Mouse (Mus musculus): ENCODE results near the gene Map4k1. TPM values are rescaled to one million over a fixed set of nuclear protein-coding genes. Genes with fewer than 3 reads are reported as not detected.

The Map4k1 gene
- total RNA-seq, 4 experiments from 2014 or later, result 1.4 to 3.9 (median 1.8) TPM

- no peak for DNase-seq
Observed at GRCm38 (mm10) chr7:28982274-28983013, 594 bp downstream of the Map4k1 start.

DNA sequence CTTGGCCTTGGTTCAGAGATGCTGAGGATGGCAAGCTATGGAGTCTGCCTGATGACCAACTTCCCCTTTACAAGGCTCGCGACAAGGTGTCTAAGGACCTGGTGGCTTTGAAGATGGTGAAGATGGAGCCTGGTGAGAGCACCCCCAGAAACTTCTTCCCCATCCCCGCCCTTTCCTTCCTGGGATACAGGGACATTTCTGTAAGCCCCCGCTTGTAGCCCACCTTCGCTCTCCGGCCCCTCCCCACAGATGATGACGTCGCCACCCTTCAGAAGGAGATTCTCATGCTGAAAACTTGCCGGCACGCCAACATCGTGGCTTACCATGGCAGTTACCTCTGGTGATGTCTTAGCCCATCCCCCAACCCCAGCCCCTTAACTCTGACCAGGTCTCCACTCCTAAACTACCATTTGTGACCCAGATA lies 1.3 kb downstream of the Map4k1 start:
- no peak for DNase-seq

DNA sequence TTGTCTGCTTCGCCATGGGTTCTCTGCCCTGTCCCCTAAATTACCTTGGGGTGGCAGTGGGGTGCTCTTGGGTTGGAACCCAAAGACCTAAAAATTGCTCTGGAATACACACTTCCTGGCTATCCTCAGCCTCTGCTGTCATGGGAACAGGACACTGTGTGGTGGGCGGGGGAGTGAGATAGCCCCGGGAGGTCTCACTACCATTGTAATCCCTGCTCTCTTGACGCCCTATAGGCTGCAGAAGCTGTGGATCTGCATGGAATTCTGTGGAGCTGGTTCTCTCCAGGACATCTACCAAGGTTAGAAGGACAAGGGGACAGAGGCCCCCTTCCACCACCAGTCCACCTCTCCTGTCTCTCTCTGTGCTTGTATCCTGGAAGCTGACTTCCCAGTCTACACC lies 2.0 kb downstream of the Map4k1 start:
- no peak for DNase-seq

DNA sequence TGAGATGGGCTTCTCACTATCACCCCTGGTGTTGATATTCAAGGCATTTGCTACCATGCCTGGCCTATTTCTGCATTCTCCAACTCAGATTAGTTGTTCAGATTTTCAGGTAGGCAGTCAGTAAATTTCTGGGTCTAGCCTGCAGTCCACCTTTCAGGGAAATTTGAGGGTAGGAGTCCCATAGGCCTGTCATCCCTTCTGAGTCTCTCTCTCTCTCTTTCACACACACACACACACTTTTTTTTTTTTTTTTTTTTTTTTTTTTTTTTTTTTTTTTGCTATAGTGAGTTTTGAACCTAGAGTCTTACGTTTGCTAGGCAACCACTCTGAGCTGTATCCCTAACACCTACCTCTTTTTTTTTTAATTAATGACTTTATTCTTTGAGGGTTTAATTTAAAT lies 2.6 kb downstream of the Map4k1 start:
- DNase-seq, result no peak

DNA sequence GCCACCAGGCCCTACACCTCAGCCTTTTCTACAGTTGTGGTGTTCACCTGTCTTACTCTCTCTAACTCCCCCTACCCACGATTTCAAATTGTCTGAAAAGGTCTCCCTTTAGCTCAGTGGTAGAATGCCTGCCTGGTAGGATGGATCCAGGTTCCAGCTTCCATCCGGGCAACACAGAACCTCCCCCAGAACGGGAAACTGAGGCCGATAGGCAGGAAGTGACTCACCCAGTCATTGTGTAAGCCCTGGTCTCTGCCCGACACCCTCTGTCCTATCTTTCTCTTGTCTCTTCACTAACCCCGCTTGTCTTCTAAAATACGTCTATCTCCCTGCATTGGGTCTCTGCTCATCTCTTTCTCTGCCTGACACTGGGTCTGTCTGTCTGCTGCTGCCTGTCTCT lies 3.4 kb downstream of the Map4k1 start:
- no peak for DNase-seq

GRCm38 (mm10) chr7:28990766-28991273 lies 9.0 kb downstream of the Map4k1 start:
- no peak for DNase-seq

DNA sequence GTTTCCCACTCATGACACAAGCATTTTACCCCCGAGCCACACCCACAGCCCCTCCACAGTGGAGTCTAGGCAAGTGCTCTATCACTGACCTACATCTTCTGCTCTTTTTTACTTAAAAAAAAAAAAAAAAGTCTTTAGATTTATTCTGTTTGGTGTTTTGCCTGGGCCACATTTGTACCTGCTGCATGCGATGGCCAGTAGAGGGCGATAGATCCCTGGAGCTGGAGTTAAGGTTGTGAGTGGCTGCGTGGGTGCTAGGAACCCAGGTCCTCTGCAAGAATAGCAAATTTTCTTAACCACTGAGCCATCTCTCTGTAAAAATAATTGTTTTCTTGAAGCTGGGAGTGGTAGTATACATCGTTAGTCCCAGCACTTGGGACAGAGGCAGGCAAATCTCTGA lies 9.8 kb downstream of the Map4k1 start:
- no peak for DNase-seq

DNA sequence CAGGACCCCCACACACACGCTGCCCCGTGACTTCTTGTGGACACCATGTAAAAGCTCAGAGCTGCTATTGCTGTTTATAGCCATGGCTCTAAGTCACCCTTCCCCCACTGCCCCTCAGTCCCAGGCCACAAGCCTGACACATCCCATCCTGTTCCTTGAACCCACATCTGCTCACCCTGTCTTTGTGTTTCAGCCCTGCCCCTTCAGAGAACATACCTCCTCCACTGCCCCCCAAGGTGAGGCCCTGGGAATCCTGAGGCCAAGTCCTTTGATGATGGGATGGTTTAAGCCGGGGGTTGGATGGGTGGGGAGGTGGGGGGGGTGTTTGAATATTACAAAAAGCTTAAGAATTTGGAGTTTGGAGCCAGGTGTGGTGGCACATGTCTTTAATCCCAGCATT lies 11.1 kb downstream of the Map4k1 start:
- DNase-seq, result no peak

- no peak for DNase-seq
Observed at GRCm38 (mm10) chr7:28993402-28993801, 11.6 kb downstream of the Map4k1 start.

DNA sequence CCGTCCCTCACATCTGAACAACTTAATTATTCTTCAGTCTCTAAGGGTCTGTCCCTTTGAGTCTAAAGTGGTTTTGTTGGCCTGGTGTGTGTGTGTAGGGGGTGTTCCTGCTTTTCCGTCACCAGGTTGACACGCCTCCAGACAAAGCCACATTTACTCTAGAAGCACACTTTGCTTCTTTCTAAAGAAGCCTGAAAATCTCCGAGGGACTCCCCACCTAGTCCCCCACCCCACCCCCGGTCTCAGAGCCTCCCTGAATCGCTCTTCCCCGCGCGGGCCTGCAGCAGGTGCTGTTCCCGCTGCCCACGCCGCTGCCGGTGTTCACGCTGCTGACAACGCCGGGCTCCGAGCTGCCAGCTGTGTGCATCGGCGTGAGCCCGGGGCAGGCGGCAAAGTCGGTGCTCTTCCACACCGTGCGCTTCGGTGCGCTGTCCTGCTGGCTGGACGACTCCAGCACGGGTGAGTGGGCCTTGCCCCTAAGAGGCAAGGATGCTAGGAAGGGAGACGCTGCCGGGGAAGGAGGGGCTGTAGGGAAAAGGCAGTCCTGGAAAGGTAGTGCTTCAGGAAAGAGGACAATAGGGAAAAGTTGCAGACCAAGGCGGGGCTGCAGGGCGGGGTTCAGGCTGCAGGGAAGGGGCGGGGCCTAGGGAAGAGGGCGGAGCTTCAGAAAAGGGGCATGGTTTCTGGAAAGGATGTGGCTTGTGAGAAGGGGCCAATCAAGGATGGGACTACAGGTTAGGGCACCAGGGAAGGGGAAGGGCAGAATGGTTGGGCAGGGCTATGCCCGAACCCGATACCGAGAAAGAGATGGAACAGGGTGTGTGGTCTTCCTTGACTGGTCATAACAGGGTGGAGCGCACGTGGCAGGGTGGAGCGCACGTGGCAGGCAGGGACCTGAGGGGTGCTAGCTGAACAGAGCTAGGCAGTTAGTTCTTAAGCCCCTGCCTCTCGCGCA lies 19.1 kb downstream of the Map4k1 start:
- no peak for DNase-seq

GRCm38 (mm10) chr7:29007224-29008101 lies 25.6 kb downstream of the Map4k1 start:
- DNase-seq, result no peak

DNA sequence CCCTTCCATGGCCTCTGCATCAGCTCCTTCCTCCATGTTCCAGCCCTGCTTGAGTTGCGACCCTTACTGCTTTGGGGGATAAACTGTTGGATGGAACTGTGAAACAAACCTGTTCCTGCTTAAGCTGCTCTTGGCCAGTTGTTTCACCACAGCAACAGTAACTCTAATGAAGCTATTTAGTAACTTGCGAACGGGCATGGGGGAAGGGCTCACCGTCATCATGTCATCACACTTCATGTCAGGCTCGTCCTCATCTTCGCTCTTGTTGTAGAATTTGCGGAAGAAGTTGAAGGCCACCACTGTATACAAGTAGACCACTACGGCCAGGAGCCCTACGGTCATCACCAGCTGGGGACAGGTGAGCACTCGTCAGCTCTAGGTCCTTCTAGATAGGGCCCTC lies 26.3 kb downstream of the Map4k1 start:
- DNase-seq, result no peak

DNA sequence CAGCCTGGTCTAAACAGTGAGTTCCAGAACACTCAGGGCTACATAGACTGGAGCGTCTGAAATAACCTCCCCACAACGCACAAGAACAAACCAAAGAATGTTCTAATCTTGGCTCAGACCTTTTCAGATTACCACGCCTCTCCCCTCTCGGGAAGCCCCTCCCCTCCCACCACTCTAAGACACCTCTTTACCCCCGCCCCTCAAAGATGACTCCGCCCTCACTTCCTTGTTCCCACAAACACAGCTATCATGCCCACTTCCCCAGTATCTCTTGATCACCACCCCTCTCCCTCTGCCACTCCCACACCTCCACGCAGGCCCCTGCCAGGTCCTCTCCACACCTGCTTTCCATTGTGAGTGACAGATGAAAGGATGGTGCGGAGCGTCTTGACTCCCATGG lies 26.9 kb downstream of the Map4k1 start:
- no peak for DNase-seq

GRCm38 (mm10) chr7:29014984-29015383 lies 33.1 kb downstream of the Map4k1 start:
- DNase-seq, result no peak

DNA sequence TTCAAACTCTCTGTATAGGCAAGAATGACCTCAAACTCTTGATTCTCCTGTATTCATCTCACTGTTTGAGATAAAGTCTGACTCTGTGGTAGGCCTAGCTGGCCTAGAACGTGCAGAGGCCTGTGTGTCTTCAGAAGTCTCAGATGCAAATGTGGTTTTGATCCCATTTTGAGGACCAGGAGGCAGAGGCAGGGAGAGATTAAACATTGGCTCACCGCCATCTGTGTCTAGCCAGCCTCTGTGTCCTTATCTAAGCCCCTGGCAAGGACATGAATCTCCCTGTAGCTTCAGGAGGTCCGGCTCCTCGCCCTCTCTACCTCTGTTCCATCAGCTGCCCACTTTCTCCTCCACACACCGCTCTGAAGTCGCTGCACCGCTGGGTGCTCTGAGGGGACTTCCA lies 34.6 kb downstream of the Map4k1 start:
- no peak for DNase-seq

- DNase-seq, result no peak
Observed at GRCm38 (mm10) chr7:29017222-29017621, 35.4 kb downstream of the Map4k1 start.

- no peak for DNase-seq
Observed at GRCm38 (mm10) chr7:29019447-29020220, 37.8 kb downstream of the Map4k1 start.

GRCm38 (mm10) chr7:29022479-29022878 lies 40.6 kb downstream of the Map4k1 start:
- DNase-seq, result no peak

DNA sequence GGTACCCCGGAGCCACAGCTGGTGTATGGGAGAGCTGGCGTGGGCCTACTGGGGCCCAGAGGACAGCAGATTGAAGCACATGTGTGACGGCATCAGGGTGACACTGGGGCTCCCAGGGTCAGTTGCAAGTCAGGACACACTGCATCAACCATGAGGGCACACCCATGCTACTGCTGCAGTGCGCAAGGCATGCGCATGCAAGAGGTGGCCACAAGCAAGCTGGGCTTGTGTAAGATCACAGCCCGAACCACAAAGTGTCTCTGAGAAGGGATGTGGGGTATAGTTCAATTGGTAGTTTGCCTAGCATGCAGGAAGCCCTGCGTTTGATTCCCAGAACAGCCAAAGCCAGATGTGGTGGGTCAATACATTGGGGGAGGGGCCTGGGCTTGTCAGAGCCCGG lies 41.7 kb downstream of the Map4k1 start:
- no peak for DNase-seq

DNA sequence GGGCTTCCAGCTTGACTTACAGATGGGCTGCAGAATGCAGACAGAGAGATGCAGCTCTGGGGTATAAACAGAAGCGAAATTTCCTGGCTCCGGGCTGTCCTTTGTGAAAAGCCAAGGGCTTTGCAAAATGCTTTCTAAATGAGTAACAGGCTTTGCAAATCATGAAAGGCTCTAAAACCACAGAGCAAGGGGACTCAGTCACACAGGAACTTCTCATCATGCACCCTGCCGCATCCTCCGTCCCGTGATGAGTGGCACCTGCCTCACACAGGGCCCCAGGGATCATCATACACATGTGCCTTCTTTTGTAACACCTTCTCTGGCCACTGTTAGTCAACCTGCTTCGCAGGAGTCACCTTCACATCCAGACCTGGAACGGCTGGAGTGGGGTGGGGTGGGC lies 43.7 kb downstream of the Map4k1 start:
- no peak for DNase-seq

GRCm38 (mm10) chr7:29026195-29026594 lies 44.3 kb downstream of the Map4k1 start:
- DNase-seq, result no peak

- no peak for DNase-seq
Observed at GRCm38 (mm10) chr7:29026811-29027210, 45.0 kb downstream of the Map4k1 start.
